Comparison of ENCODE assay signal across 8 mouse cellular contexts in the genomic region with DNA sequence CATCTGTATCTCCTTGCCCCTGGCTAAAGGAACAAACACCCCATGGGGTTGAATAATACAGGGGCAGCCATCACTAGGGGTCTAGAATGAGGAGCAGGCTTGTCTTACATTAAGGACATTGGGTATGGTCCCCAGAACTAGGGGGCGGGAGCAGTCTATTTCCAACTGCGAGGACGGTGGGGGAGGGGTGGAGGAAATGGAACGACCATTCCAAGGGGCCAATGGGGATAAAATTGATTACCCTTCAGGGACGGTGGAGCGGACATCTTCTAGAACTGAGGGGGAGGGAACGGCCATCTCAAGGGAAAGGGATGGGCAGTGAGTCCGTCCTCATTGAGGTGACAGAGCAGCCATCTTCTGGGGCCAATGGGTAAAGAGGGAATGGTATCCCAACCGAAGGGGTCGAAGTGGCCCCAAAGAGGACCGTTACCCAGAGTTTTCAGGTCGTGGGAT. TPM values are rescaled to one million over a fixed set of nuclear protein-coding genes. Genes with fewer than 3 reads are reported as not detected.
DNase-seq lines count a peak whose midpoint lies in the region; ATAC-seq and TF ChIP-seq lines count a peak whose summit lies in the region.

No protein-coding gene starts in this region.

- WGBS in kidney, embryonic 15.5 days: under 1% methylated on average over 12 of the region's 12 CpGs
- under 1% methylated on average over 12 of the region's 12 CpGs for WGBS in stomach, embryonic 16.5 days

- H3K4me3 ChIP-seq in kidney, embryonic 15.5 days (replicated peaks): peak overlapping the region; percentile 87
- H3K4me3 ChIP-seq in MEL (ENCODE audit: control insufficient read depth in 1 of 2, insufficient read depth in 1 of 2, low read depth in 2 of 2, low read length in 2 of 2): peak overlapping the region; percentile 81 to 88
- H3K4me3 ChIP-seq in erythroblast, embryonic 14.5 days (replicated peaks): peak overlapping the region; percentile 85
- peak overlapping the region; percentile 92 for H3K4me3 ChIP-seq in stomach, embryonic 16.5 days (replicated peaks; ENCODE audit: low read length)

- no peak for TF ChIP-seq CTCF in MEL (IDR thresholded peaks at IDR 0.05 in 2 of 3, conservative IDR thresholded peaks at IDR 0.05 in 1 of 3; ENCODE audit: control insufficient read depth in 1 of 3, insufficient read depth in 1 of 3, low read depth in 2 of 3, low read length in 3 of 3, poor library complexity in 1 of 3, severe bottlenecking in 1 of 3)

- no peak for TF ChIP-seq EP300 in MEL (IDR thresholded peaks at IDR 0.05; ENCODE audit: low read depth in 1 of 2, low read length in 2 of 2)

- H3K9ac ChIP-seq in kidney, embryonic 15.5 days: peak overlapping the region; percentile 76
- peak overlapping the region; percentile 84 for H3K9ac ChIP-seq in MEL (ENCODE audit: control insufficient read depth, low read depth, low read length, poor library complexity, severe bottlenecking)
- peak overlapping the region; percentile 94 for H3K9ac ChIP-seq in stomach, embryonic 16.5 days (ENCODE audit: low read length)

- no peak for TF ChIP-seq RAD21 in MEL (IDR thresholded peaks at IDR 0.05; ENCODE audit: low read depth, low read length)

- H3K36me3 ChIP-seq in kidney, embryonic 15.5 days: peaks cover 39% of the 10 kb centered on the region
- peaks cover 10 to 34% of the 10 kb centered on the region in 2 experiments for H3K36me3 ChIP-seq in MEL (ENCODE audit: control insufficient read depth in 1 of 2, insufficient read depth in 2 of 2, low read length in 2 of 2)
- H3K36me3 ChIP-seq in erythroblast, embryonic 14.5 days (ENCODE audit: control insufficient read depth): peaks cover 78% of the 10 kb centered on the region
- H3K36me3 ChIP-seq in stomach, embryonic 16.5 days (ENCODE audit: control insufficient read depth, insufficient read depth, low read length): peaks cover 21% of the 10 kb centered on the region

- no peaks in the 10 kb centered on the region for H3K9me3 ChIP-seq in kidney, embryonic 15.5 days (replicated peaks)
- no peaks in the 10 kb centered on the region for H3K9me3 ChIP-seq in MEL (replicated peaks; ENCODE audit: insufficient read depth, low read length)
- H3K9me3 ChIP-seq in erythroblast, embryonic 14.5 days (ENCODE audit: control insufficient read depth, low read length): 0 out of 2 replicates have a peak, but pooled peaks cover under 1% of the 10 kb centered on the region
- H3K9me3 ChIP-seq in stomach, embryonic 16.5 days (replicated peaks; ENCODE audit: control insufficient read depth, low read length): no peaks in the 10 kb centered on the region

- no peak for DNase-seq in kidney, adult 18-20 months
- DNase-seq in MEL (ENCODE audit: low read depth, low spot score): no peak
- peak; percentile 56 for DNase-seq in liver
- no peak for DNase-seq in T-cell, adult 2 months (ENCODE audit: low spot score)
- DNase-seq in frontal cortex, adult 2 months (ENCODE audit: extremely low spot score in 1 of 2, low spot score in 1 of 2): no peak

- peak overlapping the region; percentile 85 for H3K4me2 ChIP-seq in kidney, embryonic 15.5 days
- H3K4me2 ChIP-seq in stomach, embryonic 16.5 days (ENCODE audit: low read depth, low read length): peak overlapping the region; percentile 79

- H3K79me2 ChIP-seq in MEL (ENCODE audit: control insufficient read depth, insufficient read depth, low read length, poor library complexity): peaks cover 20% of the 10 kb centered on the region

- TF ChIP-seq POLR2A in MEL (IDR thresholded peaks at IDR 0.05; ENCODE audit: control insufficient read depth in 1 of 2, insufficient read depth in 1 of 2, low read depth in 1 of 2, low read length in 2 of 2, poor library complexity in 1 of 2): no peak; a peak in 1 of 4 replicates

- H3K27me3 ChIP-seq in kidney, embryonic 15.5 days: no peaks in the 10 kb centered on the region
- no peaks in the 10 kb centered on the region for H3K27me3 ChIP-seq in MEL (ENCODE audit: control insufficient read depth in 1 of 2, insufficient read depth in 2 of 2, low read length in 2 of 2)
- H3K27me3 ChIP-seq in erythroblast, embryonic 14.5 days (ENCODE audit: control insufficient read depth): no peaks in the 10 kb centered on the region
- no peaks in the 10 kb centered on the region for H3K27me3 ChIP-seq in stomach, embryonic 16.5 days (ENCODE audit: control insufficient read depth, insufficient read depth, low read length)

- peaks cover 27% of the 10 kb centered on the region for H3K4me1 ChIP-seq in kidney, embryonic 15.5 days
- peaks cover 18 to 29% of the 10 kb centered on the region in 2 experiments for H3K4me1 ChIP-seq in MEL (ENCODE audit: control insufficient read depth in 1 of 2, insufficient read depth in 2 of 2, low read length in 2 of 2)
- peaks cover 78% of the 10 kb centered on the region for H3K4me1 ChIP-seq in erythroblast, embryonic 14.5 days (ENCODE audit: control insufficient read depth)
- H3K4me1 ChIP-seq in stomach, embryonic 16.5 days (ENCODE audit: control insufficient read depth, insufficient read depth, low read length): peaks cover 17% of the 10 kb centered on the region

- ATAC-seq in kidney, embryonic 15.5 days (replicated peaks; ENCODE audit: low FRiP score): peak; percentile 34; the same call in 1 of the 2 replicates
- ATAC-seq in stomach, embryonic 16.5 days (ENCODE audit: insufficient read depth, low FRiP score): peak; percentile 37; the same call in 1 of the 2 replicates

- H3K27ac ChIP-seq in kidney, embryonic 15.5 days: peak overlapping the region; percentile 74
- H3K27ac ChIP-seq in MEL (ENCODE audit: control insufficient read depth, low read depth, low read length): peak overlapping the region; percentile 43
- H3K27ac ChIP-seq in stomach, embryonic 16.5 days (ENCODE audit: low read length): peak overlapping the region; percentile 75; the same call in 1 of the 2 replicates

TF ChIP-seq in MEL, 35 proteins besides CTCF, POLR2A, EP300 and RAD21 (continues in another document):
- TF ChIP-seq MYC (IDR thresholded peaks at IDR 0.05; ENCODE audit: low read depth, low read length): no peak
- TF ChIP-seq ZNF384 (IDR thresholded peaks at IDR 0.05; ENCODE audit: low read depth, low read length): no peak
- TF ChIP-seq NELFE (IDR thresholded peaks at IDR 0.05; ENCODE audit: low read depth, low read length): no peak
- no peak for TF ChIP-seq POLR2AphosphoS5 (IDR thresholded peaks at IDR 0.05; ENCODE audit: borderline replicate concordance, low read depth, low read length)
- TF ChIP-seq GABPA (IDR thresholded peaks at IDR 0.05; ENCODE audit: low read depth, low read length): no peak
- TF ChIP-seq MAZ (IDR thresholded peaks at IDR 0.05; ENCODE audit: low read depth, low read length): no peak
- TF ChIP-seq ETS1 (IDR thresholded peaks at IDR 0.05; ENCODE audit: low read depth, low read length): no peak
- TF ChIP-seq MXI1 (IDR thresholded peaks at IDR 0.05; ENCODE audit: low read depth, low read length): no peak
- TF ChIP-seq KAT2A (conservative IDR thresholded peaks at IDR 0.05; ENCODE audit: low read depth, low read length): no peak
- TF ChIP-seq TBP (IDR thresholded peaks at IDR 0.05; ENCODE audit: low read depth, low read length): no peak
- TF ChIP-seq SIN3A (IDR thresholded peaks at IDR 0.05; ENCODE audit: low read length): no peak

RNA-seq across cellular contexts. Expression of a gene that starts 0.4 kb away (rescaled TPM):
- polyA plus RNA-seq in kidney, embryonic 15.5 days (2015; fragmentation: Nextera tagmentation; extraction: Ambion mirVana): 2.2 and 2.6 TPM in 2 replicates
- total RNA-seq in MEL (2012; rRNA removed): 2.6 and 3.2 TPM in 2 replicates
- polyA plus RNA-seq in MEL (2012; ENCODE audit: insufficient read depth in 1 of 2, insufficient read length in 2 of 2, low read depth in 1 of 2, low replicate concordance in 2 of 2, missing spikeins in 1 of 2): 1 to 10 TPM in 1 of 2 experiments, not detected in 1; 6.1 TPM
- polyA plus RNA-seq in erythroblast, embryonic 14.5 days (2012): 2.5 and 3.1 TPM in 2 replicates
- polyA plus RNA-seq in stomach, embryonic 16.5 days (2015; fragmentation: Nextera tagmentation; extraction: Ambion mirVana): 2.1 and 2.4 TPM in 2 replicates
- 3.5 and 4.8 TPM in 2 replicates for polyA plus RNA-seq in frontal cortex, adult 2 months (2012; rRNA removed)

RNA-seq across cellular contexts. Expression of a gene that starts 0.5 kb away (rescaled TPM):
- polyA plus RNA-seq in kidney, embryonic 15.5 days (2015; fragmentation: Nextera tagmentation; extraction: Ambion mirVana): 119 and 125 TPM in 2 replicates
- 123 and 149 TPM in 2 replicates for total RNA-seq in MEL (2012; rRNA removed)
- 10 to 100 TPM in 1 of 2 experiments, not detected in 1; 94.5 TPM for polyA plus RNA-seq in MEL (2012; ENCODE audit: insufficient read depth in 1 of 2, insufficient read length in 2 of 2, low read depth in 1 of 2, low replicate concordance in 2 of 2, missing spikeins in 1 of 2)
- 3.4 and 3.5 TPM in 2 replicates for polyA plus RNA-seq in erythroblast, embryonic 14.5 days (2012)
- 124 and 131 TPM in 2 replicates for polyA plus RNA-seq in stomach, embryonic 16.5 days (2015; fragmentation: Nextera tagmentation; extraction: Ambion mirVana)
- 73.1 and 74.3 TPM in 2 replicates for polyA plus RNA-seq in frontal cortex, adult 2 months (2012; rRNA removed)

RNA-seq across cellular contexts. Expression of a gene that starts 20.3 kb away (rescaled TPM):
- polyA plus RNA-seq in kidney, embryonic 15.5 days (2015; fragmentation: Nextera tagmentation; extraction: Ambion mirVana): 10.6 and 11.5 TPM in 2 replicates
- total RNA-seq in MEL (2012; rRNA removed): 1.0 and 1.3 TPM in 2 replicates
- polyA plus RNA-seq in MEL (2012; ENCODE audit: insufficient read depth in 1 of 2, insufficient read length in 2 of 2, low read depth in 1 of 2, low replicate concordance in 2 of 2, missing spikeins in 1 of 2): 1 to 10 TPM in 1 of 2 experiments, not detected in 1; 2.9 TPM
- 0.97 and 1.1 TPM in 2 replicates for polyA plus RNA-seq in erythroblast, embryonic 14.5 days (2012)
- polyA plus RNA-seq in stomach, embryonic 16.5 days (2015; fragmentation: Nextera tagmentation; extraction: Ambion mirVana): 18.9 and 19.4 TPM in 2 replicates
- polyA plus RNA-seq in frontal cortex, adult 2 months (2012; rRNA removed): 2.4 and 2.6 TPM in 2 replicates

RNA-seq across cellular contexts. Expression of a gene that starts 22.1 kb away (rescaled TPM):
- 3.5 TPM in 2 replicates for polyA plus RNA-seq in kidney, embryonic 15.5 days (2015; fragmentation: Nextera tagmentation; extraction: Ambion mirVana)
- 2.5 and 2.8 TPM in 2 replicates for total RNA-seq in MEL (2012; rRNA removed)
- 10 to 100 TPM in 1 of 2 experiments, not detected in 1; 10.9 TPM for polyA plus RNA-seq in MEL (2012; ENCODE audit: insufficient read depth in 1 of 2, insufficient read length in 2 of 2, low read depth in 1 of 2, low replicate concordance in 2 of 2, missing spikeins in 1 of 2)
- polyA plus RNA-seq in erythroblast, embryonic 14.5 days (2012): 0.19 and 0.21 TPM in 2 replicates
- 2.2 and 2.5 TPM in 2 replicates for polyA plus RNA-seq in stomach, embryonic 16.5 days (2015; fragmentation: Nextera tagmentation; extraction: Ambion mirVana)
- polyA plus RNA-seq in frontal cortex, adult 2 months (2012; rRNA removed): 3.8 and 4.2 TPM in 2 replicates

RNA-seq across cellular contexts. Expression of a gene that starts 23.0 kb away (rescaled TPM):
- polyA plus RNA-seq in kidney, embryonic 15.5 days (2015; fragmentation: Nextera tagmentation; extraction: Ambion mirVana): 2.5 and 2.9 TPM in 2 replicates
- 0.12 and 0.20 TPM in 2 replicates for total RNA-seq in MEL (2012; rRNA removed)
- polyA plus RNA-seq in MEL (2012; ENCODE audit: insufficient read depth in 1 of 2, insufficient read length in 2 of 2, low read depth in 1 of 2, low replicate concordance in 2 of 2, missing spikeins in 1 of 2): 1 to 10 TPM in 1 of 2 experiments, not detected in 1; 1.9 TPM
- 0.02 TPM in 1 of 2 replicates, not detected in the other for polyA plus RNA-seq in erythroblast, embryonic 14.5 days (2012)
- 1.5 and 1.7 TPM in 2 replicates for polyA plus RNA-seq in stomach, embryonic 16.5 days (2015; fragmentation: Nextera tagmentation; extraction: Ambion mirVana)
- 26.1 and 26.4 TPM in 2 replicates for polyA plus RNA-seq in frontal cortex, adult 2 months (2012; rRNA removed)

Comparison
In these comparisons a context has a peak if more than half of its experiments do, and no peak if none do; other contexts are left out.
1. RNA of a gene that starts 0.5 kb away (polyA plus RNA-seq): 124 to 131 TPM in stomach, embryonic 16.5 days, 119 to 125 TPM in kidney, embryonic 15.5 days, 94.5 TPM in MEL and 73.1 to 74.3 TPM in frontal cortex, adult 2 months; 3.4 to 3.5 TPM in erythroblast, embryonic 14.5 days; every median in the first group is over 10 times any median in the second.
2. Peak in every context shown above with its lines, with median percentiles within 50 percentile points of each other: H3K27ac ChIP-seq, H3K4me3 ChIP-seq and H3K9ac ChIP-seq.